Comparison of ENCODE assay signal across 33 mouse cellular contexts in the genomic region with DNA sequence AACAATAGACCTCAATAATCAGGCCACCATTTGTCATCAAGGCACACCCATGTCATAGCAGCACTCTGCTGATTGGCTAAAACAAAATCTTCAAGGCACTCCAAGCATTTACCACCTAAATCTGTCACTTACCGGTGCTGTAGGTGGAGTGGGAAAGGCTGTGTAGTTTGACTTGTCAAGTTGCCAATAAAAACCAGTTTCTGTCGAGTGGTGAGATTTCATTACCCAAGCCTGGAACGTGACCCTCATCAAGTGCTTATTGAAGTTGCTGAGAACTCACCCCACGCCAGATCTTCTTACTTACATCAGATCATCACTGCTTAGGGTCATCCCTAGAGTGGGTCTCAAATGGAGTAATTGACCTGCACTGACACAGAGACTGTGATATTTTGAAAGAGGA. TPM values are rescaled to one million over a fixed set of nuclear protein-coding genes. Genes with fewer than 3 reads are reported as not detected.
DNase-seq lines count a peak whose midpoint lies in the region; ATAC-seq and TF ChIP-seq lines count a peak whose summit lies in the region.
"Had no signal": no experiment of that assay in that cellular context is flagged by ENCODE, and none has a peak within 500 bp of the region (broad histone marks: within the 10 kb centered on the region; RNA-seq: fewer than 3 reads in every experiment).

No protein-coding gene starts in this region.

- H3K9ac ChIP-seq in kidney, embryonic 15.5 days = no peak overlapping the region
- H3K9ac ChIP-seq in stomach, postnatal 0 days (ENCODE audit: low read length) = no peak overlapping the region
- H3K9ac ChIP-seq: forebrain, embryonic 13.5 days; heart, embryonic 15.5 days; hindbrain, embryonic 15.5 days; midbrain, embryonic 15.5 days; neural tube, embryonic 13.5 days had no signal

- TF ChIP-seq EP300 in stomach, postnatal 0 days (optimal IDR thresholded peaks at IDR 0.05) = no peak

- peak; percentile 76; the same call in 1 of the 2 replicates for ATAC-seq in kidney, embryonic 15.5 days (replicated peaks; ENCODE audit: low FRiP score)
- peak; percentile 61 for ATAC-seq in stomach, postnatal 0 days (ENCODE audit: low FRiP score, low TSS enrichment)
- ATAC-seq in granulocyte monocyte progenitor cell, adult 5-6 weeks (replicated peaks; ENCODE audit: poor library complexity, severe bottlenecking) = no peak
- ATAC-seq in monocyte, adult 5-6 weeks (replicated peaks; ENCODE audit: insufficient number of reproducible peaks, low FRiP score, low TSS enrichment, poor library complexity, severe bottlenecking) = no peak
- ATAC-seq: forebrain, embryonic 13.5 days; midbrain, embryonic 15.5 days; Patski had no signal

- no peak overlapping the region for H3K4me2 ChIP-seq in kidney, embryonic 15.5 days
- no peak overlapping the region for H3K4me2 ChIP-seq in stomach, postnatal 0 days (replicated peaks; ENCODE audit: low read depth)
- H3K4me2 ChIP-seq: forebrain, embryonic 13.5 days; heart, embryonic 15.5 days; hindbrain, embryonic 15.5 days; liver, embryonic 11.5 days; midbrain, embryonic 15.5 days; neural tube, embryonic 13.5 days had no signal

- no peak overlapping the region for H3K27ac ChIP-seq in kidney, embryonic 15.5 days
- H3K27ac ChIP-seq in stomach, postnatal 0 days (replicated peaks) = peak overlapping the region; percentile 76
- H3K27ac ChIP-seq: forebrain, embryonic 13.5 days; gastrocnemius, adult 2 months; heart, embryonic 15.5 days; hindbrain, embryonic 15.5 days; layer of hippocampus, adult 2 months; midbrain, embryonic 15.5 days; neural tube, embryonic 13.5 days had no signal

- H3K27me3 ChIP-seq in kidney, embryonic 15.5 days = no peaks in the 10 kb centered on the region
- no peaks in the 10 kb centered on the region for H3K27me3 ChIP-seq in stomach, postnatal 0 days (ENCODE audit: control insufficient read depth, insufficient read depth, low read length)
- H3K27me3 ChIP-seq: forebrain, embryonic 13.5 days; heart, embryonic 15.5 days; hindbrain, embryonic 15.5 days; midbrain, embryonic 15.5 days; neural tube, embryonic 13.5 days had no signal

- no peak for TF ChIP-seq CTCF in stomach, postnatal 0 days (IDR thresholded peaks at IDR 0.05; ENCODE audit: low read depth)

- H3K4me3 ChIP-seq in kidney, embryonic 15.5 days (replicated peaks) = no peak overlapping the region
- H3K4me3 ChIP-seq in stomach, postnatal 0 days (ENCODE audit: low read depth, low read length) = no peak overlapping the region
- H3K4me3 ChIP-seq: forebrain, embryonic 13.5 days; gastrocnemius, adult 2 months; heart, embryonic 15.5 days; hindbrain, embryonic 15.5 days; layer of hippocampus, adult 2 months; midbrain, embryonic 15.5 days; myocyte; neural tube, embryonic 13.5 days had no signal

- no peaks in the 10 kb centered on the region for H3K9me3 ChIP-seq in kidney, embryonic 15.5 days (replicated peaks)
- H3K9me3 ChIP-seq in stomach, postnatal 0 days (ENCODE audit: control insufficient read depth, low read length) = no peaks in the 10 kb centered on the region
- H3K9me3 ChIP-seq: forebrain, embryonic 13.5 days; heart, embryonic 15.5 days; hindbrain, embryonic 15.5 days; midbrain, embryonic 15.5 days; neural tube, embryonic 13.5 days had no signal

- 9% methylated on average over 4 of the region's 4 CpGs for WGBS in kidney, embryonic 15.5 days
- WGBS in stomach, postnatal 0 days = 26% methylated on average over 4 of the region's 4 CpGs

- no peak for DNase-seq in kidney, postnatal 14 days
- peak; percentile 41 to 70 for DNase-seq in lung, adult 18-20 months
- peak; percentile 53 for DNase-seq in lung, postnatal 10 days
- DNase-seq in stomach, postnatal 0 days (ENCODE audit: low spot score) = no peak
- DNase-seq: adrenal gland, postnatal 36 days; cerebellum, adult 11 months; cerebellum, adult 9-11 months; gastrocnemius, adult 2 months; heart, postnatal 36 days; kidney, adult 8-10 months; retina, postnatal 1 day; right cerebral cortex, postnatal 25 days had no signal

- H3K4me1 ChIP-seq in kidney, embryonic 15.5 days = no peaks in the 10 kb centered on the region
- no peaks in the 10 kb centered on the region for H3K4me1 ChIP-seq in stomach, postnatal 0 days (replicated peaks; ENCODE audit: control insufficient read depth, insufficient read depth)
- H3K4me1 ChIP-seq: forebrain, embryonic 13.5 days; heart, embryonic 15.5 days; hindbrain, embryonic 15.5 days; midbrain, embryonic 15.5 days; neural tube, embryonic 13.5 days had no signal

- H3K36me3 ChIP-seq in kidney, embryonic 15.5 days = no peaks in the 10 kb centered on the region
- no peaks in the 10 kb centered on the region for H3K36me3 ChIP-seq in stomach, postnatal 0 days (ENCODE audit: control insufficient read depth, insufficient read depth, low read length)
- H3K36me3 ChIP-seq: heart, embryonic 15.5 days; hindbrain, embryonic 15.5 days; midbrain, embryonic 15.5 days; neural tube, embryonic 13.5 days had no signal

RNA-seq across cellular contexts. Expression of a gene that starts 16.5 kb away (rescaled TPM):
- 0.10 TPM in 1 of 2 replicates, not detected in the other for polyA plus RNA-seq in kidney, embryonic 15.5 days (2015; fragmentation: Nextera tagmentation; extraction: Ambion mirVana)
- 3.3 and 3.7 TPM in 2 replicates for polyA plus RNA-seq in stomach, postnatal 0 days (2015; fragmentation: Nextera tagmentation; extraction: Ambion mirVana)
- total RNA-seq in granulocyte monocyte progenitor cell, adult 5-6 weeks (2014; fragmentation: Nextera tagmentation) = not detected in 2 replicates
- not detected in 2 replicates for total RNA-seq in granulocyte monocyte progenitor cell, adult 5-6 weeks (2017)
- not detected in 3 replicates for total RNA-seq in monocyte, adult 5-6 weeks (2017)
- total RNA-seq: adrenal gland, adult 18-20 months; adrenal gland, postnatal 36 days; common myeloid progenitor, adult 5-6 weeks; ES-E14; gastrocnemius, adult 2 months; gastrocnemius, postnatal 4 days; heart, postnatal 36 days; layer of hippocampus, adult 2 months; layer of hippocampus, postnatal 25 days; megakaryocyte-erythroid progenitor cell, adult 5-6 weeks had no signal
- polyA plus RNA-seq: forebrain, embryonic 13.5 days; heart, embryonic 15.5 days; hindbrain, embryonic 15.5 days; intestine, embryonic 14.5 days; limb, embryonic 11.5 days; liver, embryonic 11.5 days; midbrain, embryonic 15.5 days; myocyte; neural tube, embryonic 13.5 days; Patski; stomach, embryonic 14.5 days had no signal

RNA-seq across cellular contexts. Expression of a gene that starts 59.4 kb away (rescaled TPM):
- 0.22 TPM in 1 of 2 replicates, not detected in the other for polyA plus RNA-seq in kidney, embryonic 15.5 days (2015; fragmentation: Nextera tagmentation; extraction: Ambion mirVana)
- 0.05 and 0.08 TPM in 2 replicates for polyA plus RNA-seq in stomach, postnatal 0 days (2015; fragmentation: Nextera tagmentation; extraction: Ambion mirVana)
- total RNA-seq in granulocyte monocyte progenitor cell, adult 5-6 weeks (2014; fragmentation: Nextera tagmentation) = not detected in 2 replicates
- not detected in 2 replicates for total RNA-seq in granulocyte monocyte progenitor cell, adult 5-6 weeks (2017)
- total RNA-seq in monocyte, adult 5-6 weeks (2017) = 0.19 TPM in 1 of 3 replicates, not detected in the others
- total RNA-seq: adrenal gland, adult 18-20 months; adrenal gland, postnatal 36 days; common myeloid progenitor, adult 5-6 weeks; gastrocnemius, adult 2 months; gastrocnemius, postnatal 4 days; heart, postnatal 36 days; layer of hippocampus, adult 2 months; layer of hippocampus, postnatal 25 days; megakaryocyte-erythroid progenitor cell, adult 5-6 weeks had no signal
- polyA plus RNA-seq: forebrain, embryonic 13.5 days; heart, embryonic 15.5 days; hindbrain, embryonic 15.5 days; intestine, embryonic 14.5 days; limb, embryonic 11.5 days; liver, embryonic 11.5 days; midbrain, embryonic 15.5 days; myocyte; neural tube, embryonic 13.5 days; Patski; stomach, embryonic 14.5 days had no signal

Comparison
In these comparisons a context has a peak if more than half of its experiments do, and no peak if none do; other contexts are left out.
1. ATAC-seq: peak in kidney, embryonic 15.5 days (single experiment) and stomach, postnatal 0 days (single experiment); none in granulocyte monocyte progenitor cell, adult 5-6 weeks (single experiment) and monocyte, adult 5-6 weeks (single experiment).
2. DNase-seq: peak in lung, adult 18-20 months (2 of 2) and lung, postnatal 10 days (single experiment); none in kidney, postnatal 14 days (single experiment) and stomach, postnatal 0 days (single experiment).